Mouse (Mus musculus) kidney, postnatal 25 days (tissue): ENCODE results near the gene Galnt12.

Experiments used
- DNase-seq, 2 experiments: peaks; one replicate each; pipeline ENCODE4 v3.0.0; 2021; ENCODE audit warnings: mixed read lengths in 2 of 2

Galnt12 gene

DNA sequence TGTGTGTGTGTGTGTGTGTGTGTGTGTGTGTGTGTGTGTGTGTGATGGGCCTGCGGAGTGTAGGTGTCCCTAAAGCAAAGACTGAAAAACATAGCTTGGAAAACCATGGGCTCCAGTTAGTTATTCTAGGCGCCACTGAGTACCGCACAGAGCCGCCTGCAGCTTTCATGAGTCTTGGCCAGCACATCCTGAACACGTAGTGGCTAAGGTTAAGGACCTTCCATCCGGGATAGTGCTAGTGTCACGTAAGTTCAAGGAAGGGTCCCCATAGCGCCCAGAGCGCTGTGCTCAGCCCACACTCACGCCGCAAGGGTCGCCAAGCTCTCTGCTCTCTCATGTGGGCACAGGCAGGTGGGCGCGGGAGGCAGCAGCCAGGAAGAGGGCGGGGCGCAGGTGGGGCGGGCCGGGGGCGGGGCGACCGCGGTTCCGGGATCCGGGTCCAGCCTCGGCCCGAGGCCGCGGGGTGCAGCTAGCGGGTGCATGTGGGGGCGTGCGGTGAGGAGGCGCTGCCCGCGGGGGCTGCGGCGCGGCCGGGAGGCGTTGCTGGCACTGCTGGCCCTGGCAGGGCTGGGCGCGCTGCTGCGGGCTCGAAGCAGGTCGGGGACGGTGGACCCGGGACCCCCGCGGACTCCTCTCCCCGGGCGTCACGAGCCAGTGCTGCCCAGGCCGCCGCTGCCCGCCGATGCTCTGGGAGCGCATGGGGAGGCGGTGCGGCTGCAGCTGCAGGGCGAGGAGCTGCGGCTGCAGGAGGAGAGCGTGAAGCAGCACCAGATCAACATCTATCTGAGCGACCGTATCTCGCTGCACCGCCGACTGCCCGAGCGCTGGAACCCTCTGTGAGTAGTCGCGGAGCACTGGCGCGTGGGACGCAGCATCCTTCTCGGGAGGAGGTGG, at the start of gene Galnt12:
Galnt12 (plus strand) TSS at position 417 of the 894 bp plus-strand sequence.
- DNase-seq: peak in 1 of 2 experiments; percentile 45

DNA sequence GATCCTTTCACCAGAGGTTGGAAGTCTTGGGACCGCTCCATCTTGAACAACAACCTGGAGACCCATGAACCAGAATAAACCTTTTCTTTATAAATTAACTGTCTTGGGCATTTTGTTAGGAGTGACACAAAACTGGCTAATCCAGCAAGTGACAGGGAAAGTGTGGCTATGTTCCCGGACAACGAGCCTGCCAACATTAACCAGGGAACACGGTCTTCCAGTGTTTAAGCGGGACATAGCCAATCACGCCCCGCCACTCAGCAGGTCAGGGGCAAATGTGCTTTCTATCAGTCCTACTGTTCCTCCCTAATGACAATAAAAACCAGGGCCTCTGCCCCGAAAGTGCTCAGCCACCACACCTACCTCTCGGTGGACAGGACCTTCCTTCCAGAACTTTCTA, 47.8 kb upstream of the Galnt12 start:
- DNase-seq: peak in 1 of 2 experiments; percentile 61

DNA sequence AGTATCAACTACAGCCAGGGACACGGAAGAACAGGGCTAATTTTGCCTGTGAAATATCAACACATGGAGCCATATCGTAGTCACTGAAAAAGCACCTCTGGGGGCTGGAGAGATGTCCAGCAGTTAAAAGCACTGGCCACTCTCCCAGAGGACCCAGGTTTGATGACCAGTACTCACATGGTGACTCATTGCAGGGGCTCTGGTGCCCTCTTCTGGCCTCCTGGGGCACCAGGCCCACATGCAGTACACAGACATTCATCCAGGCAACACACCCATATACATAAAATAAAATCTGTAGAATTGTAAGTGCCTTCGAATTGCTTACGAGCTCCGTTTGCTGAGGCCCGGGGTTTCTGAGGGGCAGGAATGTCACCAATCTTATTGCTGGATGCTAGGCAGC, 44.7 kb upstream of the Galnt12 start:
- DNase-seq: peak; percentile 39 to 50

DNA sequence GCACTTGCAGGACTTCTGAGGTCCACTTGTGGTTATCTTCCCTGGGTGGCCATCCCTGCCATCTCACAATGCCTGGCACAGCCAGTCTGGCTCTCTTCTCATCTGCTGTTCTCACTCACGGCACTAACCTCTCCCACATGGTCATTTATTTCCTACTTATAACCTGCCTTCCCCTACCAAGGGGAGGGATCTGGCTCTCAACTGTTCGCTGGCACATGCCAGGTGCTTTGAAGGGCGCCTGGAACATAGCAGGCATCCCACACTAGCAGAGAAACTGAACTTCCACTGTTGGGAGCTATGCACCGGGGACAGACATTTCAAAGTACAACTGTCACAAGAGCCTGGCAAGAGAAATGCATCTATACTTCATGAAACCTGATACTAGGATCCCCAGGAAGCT, 43.9 kb upstream of the Galnt12 start:
- peak in 1 of 2 experiments; percentile 57 for DNase-seq

DNA sequence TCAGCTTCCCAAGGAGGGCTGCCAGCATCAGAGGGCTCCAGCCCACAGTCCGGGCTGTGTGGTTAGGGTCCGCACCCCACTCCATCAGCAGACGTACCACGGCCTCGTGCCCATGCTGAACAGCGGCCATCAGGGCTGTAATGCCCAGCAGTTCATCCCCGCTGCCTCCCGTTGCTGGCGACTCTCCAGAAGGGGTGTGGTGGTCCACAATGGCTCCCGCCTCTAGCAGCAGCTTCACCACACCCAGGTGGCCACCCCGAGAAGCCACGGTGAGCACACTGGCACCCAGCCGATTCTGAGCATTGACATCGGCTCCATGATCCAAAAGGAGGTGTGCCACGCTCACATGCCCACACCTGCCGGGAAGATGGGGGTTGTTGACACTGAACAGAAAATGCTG, 42.5 kb upstream of the Galnt12 start:
- peak; percentile 51 to 70 for DNase-seq

DNA sequence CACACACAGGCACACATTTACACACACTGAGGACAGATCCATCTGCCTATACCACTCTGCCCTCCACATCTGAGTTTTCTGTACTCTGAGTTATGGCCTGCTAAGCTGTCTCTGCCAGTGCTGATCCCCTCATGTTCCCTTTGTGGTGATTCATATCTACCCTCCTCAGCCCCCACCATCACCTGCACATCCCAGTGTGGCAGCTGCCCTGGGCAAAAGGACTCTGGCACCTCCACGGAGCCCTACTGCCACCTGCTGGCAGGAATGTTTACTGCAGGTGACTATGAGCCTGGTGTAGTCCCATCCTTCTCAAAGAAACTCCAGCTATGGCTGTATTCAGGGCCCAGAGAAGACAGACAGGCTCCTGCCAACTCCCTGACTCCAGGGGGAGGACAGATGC, 41.5 kb upstream of the Galnt12 start:
- peak; percentile 91 to 94 for DNase-seq

DNA sequence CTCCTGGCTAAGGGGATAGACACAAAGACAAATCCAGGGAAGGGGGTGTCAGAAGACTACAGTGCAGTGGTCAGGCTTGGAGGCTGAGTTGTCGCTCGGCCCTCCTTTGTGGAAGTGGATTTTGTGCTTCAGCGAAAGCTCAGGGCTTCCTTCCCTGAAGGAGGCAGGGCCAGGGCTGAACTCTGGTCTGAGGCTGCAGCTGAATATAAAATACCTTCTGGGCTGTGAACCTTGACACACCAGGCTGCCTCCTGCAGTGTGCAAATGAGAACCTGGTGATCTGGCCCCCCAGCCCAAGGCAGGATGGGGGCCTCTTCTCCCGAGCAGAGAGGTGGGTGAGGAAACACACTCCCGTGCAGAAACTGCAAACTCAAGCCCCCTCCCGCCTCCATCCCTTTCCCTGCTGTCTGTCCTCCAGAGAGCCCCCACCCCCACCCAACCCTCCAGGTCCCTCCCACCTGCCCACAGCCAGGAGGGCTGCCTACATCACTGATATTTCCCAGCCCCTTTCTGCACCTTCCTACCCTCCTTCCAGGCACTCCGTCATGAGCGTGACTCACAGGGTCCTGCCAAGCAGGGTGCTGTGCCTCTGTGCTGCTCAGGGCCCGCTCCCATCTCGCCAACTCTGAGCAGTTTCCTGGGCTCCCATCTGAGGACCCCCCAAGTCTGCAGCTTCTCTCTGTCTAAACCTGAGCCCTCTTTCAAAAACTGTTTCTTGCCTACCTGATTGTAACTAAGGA, 40.9 kb upstream of the Galnt12 start:
- peak; percentile 78 to 92 for DNase-seq

DNA sequence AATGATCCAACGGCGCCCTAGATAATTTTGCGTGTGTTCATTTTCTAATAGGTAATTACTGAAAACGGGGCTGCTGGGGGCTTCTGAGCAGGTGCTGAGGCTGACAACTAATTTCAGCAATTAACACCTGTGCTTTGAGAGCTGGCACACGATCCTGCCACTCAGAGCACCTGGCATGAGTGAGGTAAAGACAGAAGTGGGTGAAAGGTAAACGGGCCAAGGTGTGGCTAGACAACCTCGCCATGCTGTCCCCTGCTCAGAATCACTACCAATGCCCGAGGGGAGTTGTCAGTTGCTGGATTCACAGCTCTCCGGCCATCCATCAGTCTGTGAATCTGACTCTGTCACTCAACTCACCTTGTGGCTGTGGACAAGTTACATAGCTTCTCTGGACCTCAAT, 39.8 kb upstream of the Galnt12 start:
- DNase-seq: peak; percentile 33 to 62

DNA sequence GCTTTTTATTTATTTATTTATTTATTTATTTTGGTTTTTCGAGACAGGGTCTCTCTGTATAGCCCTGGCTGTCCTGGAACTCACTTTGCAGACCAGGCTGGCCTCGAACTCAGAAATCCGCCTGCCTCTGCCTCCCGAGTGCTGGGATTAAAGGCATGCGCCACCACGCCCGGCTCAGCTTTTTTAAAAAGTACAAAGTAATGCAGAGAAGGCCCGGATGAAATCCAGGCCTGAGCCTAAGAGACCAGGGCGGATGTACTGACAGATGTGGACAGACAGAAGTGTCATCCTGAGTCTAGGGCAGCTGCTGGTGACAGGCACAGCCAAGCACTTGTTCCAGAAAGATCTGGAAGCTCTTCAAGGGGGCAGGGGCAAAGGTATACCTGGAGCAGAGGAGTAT, 36.5 kb upstream of the Galnt12 start:
- DNase-seq: peak in 1 of 2 experiments; percentile 27

DNA sequence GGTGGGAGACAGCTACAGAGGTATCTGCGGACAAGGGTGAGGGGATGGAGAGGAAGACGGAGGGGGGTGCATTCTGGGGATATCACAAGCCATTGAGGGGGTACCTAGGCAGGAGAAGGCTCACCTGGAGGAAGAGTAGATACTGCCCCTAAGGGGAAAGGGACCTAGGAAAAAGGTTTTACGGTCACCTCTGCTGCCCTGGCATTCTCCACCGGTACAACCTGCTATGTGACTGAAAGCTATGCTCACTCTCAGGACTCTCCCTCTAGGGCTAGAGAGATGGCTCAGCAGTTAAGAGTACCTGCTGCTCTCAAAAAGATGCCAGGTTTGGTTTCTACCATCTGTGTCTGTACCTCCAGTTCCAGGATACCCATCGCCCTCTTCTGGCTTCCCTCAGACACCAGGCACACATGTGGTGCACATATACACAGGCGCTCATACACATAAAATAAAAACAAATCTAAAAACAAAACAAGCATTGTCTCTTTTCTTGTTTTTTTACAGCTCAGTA, 36.1 kb upstream of the Galnt12 start:
- peak in 1 of 2 experiments; percentile 28 for DNase-seq

DNA sequence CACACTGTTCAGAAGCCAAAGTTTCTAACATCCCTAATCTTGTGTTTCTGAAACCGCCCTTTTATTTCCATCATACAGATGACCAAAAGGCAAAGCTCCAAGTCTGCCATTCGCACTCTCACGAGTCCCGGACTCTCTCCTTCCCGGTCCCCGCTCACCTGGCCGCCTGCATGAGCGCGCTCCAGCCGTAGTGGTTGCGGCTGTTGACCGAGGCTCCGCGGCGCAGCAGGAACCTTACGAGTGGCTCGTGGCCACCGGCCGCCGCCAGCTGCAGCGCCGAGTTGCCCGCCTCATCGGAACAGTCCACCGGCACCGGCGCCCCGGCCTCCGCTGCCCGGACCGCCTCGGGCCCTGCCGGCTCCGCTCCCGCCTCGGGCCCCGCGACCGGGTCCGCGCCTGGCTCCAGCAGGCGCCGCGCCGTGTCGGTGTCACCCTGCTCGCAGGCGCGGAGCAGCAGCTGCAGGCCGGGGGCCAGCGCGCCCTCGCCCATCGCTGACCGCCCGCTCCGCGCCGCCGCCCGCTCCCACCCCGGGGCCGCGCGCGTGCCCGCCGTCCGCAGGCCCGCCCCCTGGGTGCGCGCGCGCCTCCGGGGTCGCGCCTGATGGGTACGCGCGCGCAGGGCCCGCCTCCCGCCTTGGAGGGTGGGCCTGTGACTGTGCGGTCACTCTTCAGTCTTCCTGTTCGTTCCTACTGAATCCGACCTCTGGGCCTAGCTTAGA, 34.8 kb upstream of the Galnt12 start, which contains the start of gene Anks6:
Anks6 (minus strand) TSS at position 637 of the 719 bp plus-strand sequence.
- DNase-seq: peak; percentile 76 to 91

DNA sequence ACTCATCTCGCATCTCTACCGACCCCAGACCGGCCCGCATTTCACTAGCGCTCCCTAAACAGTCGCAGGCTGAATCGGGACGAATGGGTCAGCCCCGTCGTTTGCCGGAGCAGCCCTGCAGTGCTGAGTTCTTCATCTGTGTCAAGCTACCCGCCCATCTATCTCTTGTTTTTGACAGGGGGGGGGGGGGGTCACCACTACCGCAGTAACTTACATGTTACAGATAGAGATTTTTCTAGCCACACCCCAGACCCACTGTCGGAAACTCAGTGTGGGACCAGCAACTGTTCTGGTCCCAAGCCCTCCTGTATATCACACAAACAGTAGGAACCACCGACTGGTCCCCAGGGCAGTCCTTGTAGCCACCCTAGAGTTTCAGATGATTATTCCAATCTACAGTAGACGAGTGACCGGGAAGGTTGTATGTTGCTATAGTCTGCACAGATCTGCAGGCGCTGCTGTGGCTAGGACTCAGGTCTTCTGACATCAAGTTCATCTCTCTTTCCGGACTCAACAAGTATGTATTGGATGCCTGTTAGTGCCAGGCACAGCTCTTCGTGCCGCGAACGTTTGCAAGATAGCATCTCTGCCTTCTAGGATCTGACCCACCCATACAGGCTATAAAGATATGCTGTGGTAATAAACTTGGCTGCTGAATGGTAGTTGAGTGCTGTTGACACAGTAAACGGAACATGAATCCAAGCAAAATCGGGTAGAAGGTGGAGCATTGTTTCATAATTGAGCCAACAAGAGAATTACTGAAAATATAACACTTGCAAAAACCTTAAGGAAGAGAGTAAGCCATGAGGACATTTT, 34.0 kb upstream of the Galnt12 start:
- peak in 1 of 2 experiments; percentile 33 for DNase-seq

DNA sequence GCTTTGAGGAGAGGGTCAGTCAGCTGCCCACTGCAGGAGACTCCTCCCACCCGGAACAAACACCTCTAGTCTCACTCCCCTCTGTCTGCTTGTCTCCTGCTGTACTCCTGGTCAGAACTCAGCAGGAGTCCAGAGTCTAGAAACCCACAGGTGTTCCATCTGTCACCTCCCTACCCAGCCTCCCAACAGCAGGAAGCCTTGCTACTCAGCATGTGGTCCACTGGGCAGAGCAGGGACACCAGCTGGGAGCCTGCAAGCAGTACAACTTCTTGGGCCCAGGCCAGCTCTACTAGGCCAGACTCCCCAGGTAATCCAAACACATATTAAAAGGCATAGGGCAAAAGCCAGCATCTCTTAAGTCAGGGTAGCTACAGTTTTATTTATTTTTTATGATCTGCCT, 30.8 kb upstream of the Galnt12 start:
- peak; percentile 77 to 88 for DNase-seq

DNA sequence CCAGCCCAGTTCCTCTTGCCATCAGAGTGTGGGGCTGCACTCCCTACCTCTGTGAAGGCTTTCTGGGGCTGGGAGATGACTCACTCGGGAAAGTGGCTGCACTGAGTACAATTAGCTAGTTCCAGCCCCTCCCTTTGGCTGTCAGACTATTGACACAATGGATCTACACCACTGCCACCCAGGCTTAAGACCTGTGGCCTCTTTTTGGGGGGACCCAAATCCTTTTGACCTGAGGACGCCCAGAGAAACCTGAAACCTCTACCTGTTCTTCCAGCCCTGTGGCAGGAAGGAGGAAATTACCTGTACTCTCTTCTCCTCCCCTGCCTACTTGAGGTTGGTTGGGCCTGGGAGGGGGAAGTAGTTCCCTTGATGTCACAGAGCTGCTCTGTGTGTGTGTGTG, 16.7 kb upstream of the Galnt12 start:
- no peak for DNase-seq

DNA sequence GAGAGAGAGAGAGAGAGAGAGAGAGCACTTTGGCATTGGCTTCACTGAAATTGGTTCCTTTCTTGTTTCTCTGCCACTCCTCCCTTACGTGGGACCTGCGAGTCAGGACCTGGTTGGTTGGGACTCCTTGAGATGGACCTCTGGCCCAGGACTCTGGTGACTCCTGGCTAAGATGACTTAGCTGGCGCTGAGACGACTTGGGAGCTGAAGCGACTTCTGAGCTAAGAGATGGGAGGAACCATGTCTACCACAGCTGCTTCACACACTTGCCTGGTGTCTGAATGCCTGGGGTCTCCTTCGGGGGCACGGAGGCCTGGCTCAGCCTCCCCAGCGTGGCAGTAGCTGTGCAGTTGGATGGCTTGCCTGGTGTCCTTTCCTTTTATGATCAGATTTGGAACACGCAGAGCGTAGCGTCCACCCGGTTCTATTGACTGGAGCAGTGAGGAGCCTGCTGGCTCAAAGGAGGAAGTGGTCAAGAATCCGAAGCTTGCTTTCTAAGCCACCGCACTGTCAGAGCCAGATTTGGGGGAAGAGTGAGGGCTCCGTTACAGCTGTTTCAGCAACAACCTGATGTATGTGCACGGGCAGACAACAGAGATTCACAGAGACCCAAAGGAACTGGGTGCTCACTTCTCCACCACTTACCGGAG, 11.6 kb upstream of the Galnt12 start:
- DNase-seq: no peak

DNA sequence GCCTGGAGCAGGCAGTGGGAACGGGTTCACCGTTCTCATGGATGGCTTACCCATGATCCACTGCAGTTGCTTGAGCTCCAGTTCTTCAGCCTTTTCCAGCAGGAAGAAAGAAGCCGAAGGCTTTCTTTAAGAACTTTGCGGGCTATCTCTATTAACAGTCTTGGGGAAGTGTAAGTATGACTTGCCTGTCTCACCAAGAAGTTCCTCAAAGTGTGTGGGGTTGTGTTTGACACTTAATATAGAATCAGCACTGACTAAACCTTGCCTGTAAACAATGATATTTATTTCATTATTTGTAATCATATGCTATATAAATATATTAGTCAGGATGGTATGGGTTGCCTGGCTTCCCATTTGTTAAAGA, 11.1 kb upstream of the Galnt12 start:
- no peak for DNase-seq

DNA sequence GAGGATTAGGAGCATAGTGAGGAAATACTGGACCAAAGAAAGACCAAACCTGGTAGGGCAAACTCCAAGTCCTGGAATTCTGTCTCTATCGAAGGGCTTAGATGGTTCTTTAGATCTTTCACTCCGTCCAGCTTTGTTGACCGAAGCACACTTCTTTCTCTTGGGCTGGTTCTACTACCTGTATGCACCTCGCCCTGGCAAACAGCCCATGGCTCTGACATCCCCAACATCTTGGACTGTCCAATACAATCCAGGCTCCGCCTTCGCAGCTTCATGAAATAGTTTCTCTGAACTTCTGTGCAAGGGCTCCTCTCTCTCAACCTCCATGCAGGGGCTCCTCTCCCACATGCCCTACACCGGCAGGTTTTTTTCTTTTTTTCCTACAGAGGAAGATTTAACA, 7.9 kb upstream of the Galnt12 start:
- no peak for DNase-seq

DNA sequence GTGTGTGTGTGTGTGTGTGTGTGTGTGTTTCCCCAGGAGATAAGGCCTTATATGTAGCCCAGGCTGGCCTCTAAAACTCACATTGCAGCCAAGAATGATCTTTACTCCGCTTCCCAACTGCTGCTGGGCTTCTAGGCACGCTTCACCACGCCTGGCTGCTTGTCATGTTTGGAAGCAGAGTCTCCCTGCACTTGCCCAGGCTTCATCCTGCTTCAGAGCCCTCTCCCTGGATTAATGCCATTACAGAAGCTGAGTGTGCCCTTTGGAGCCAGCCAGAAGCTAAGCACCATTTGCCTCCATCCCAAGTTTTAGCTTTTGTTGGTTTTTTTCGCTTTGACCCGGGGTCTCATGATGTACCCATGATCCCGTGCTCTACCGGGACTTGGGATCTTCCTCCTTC, 3.0 kb upstream of the Galnt12 start:
- DNase-seq: peak; percentile 53 to 77

DNA sequence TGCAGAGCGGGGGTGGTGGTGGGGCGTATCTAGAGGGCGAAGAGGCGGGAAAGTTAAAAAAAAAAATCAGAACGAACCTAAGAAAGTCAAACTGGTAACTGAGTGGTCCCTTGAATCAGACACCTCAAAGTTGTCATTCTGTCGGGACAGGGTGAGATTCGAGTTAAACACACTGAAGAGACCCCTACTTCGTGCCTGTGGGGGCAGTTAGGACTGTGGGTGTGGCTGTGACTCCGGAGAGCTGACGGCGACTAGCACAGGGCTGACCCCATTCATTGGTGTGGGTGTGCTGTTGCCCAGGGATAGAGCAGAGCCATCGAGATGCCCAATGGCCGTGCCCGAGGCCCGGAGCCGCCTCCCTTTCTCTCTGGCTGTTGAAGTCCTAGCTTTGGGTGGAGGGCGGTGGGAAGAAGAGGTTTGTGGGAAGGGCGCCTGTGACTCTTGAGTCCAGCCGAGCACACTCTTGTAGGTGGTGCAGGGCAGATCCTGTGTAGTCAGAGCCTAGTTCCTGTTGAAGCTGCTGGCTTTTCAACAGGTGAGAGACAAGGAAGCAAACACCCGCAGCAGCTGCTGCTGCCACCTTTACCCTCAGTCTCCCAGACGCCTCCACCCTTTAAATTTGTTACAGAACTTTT, 795 bp downstream of the Galnt12 start:
- peak in 1 of 2 experiments; percentile 34 for DNase-seq

DNA sequence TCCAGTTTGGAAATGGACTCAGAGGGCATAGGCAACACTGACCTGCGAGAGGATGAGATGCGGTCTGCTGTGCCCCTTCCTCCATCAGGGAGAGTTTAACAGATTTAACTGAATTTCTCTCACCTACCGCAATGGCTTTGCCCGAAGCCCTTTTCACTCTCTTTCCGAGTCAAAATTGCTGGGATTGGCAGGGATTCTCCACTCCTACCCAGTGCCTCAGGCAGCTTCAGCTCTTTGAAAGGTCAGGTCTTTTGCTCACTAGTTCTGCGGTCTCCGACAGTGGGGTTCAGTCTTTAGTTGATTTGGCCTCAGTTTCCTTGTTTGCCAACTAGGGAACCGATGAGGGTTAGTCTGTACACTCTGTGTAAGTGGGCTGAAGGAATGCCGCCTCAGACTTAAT, 1.5 kb downstream of the Galnt12 start:
- DNase-seq: no peak

DNA sequence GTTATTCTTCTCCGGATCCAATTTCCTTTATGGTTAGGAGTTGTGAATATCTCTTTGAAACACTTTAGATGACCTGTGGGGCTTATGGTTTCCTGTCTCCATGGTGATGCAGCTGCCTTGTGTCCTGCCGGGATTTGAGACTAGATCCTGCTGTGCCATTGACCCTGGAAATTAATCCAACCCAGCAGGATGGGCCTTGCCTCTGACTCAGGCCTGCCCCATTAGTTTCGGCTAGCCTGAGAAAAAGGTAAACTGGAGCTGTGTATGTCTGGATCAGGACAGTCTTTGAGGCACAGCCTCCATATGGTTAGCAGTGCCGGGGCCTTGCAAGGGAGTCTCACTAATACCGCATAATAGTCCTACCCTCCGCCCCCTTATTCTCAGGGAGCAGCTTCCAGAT, 1.9 kb downstream of the Galnt12 start:
- DNase-seq: no peak
